Mouse (Mus musculus) neural tube, embryonic 10.5 days (tissue): ENCODE measurements around the gene Nptn.

ENCODE experiments used
- DNase-seq: peaks from one replicate; pipeline ENCODE4 v3.0.0-alpha.2; 2017; ENCODE audit warnings: low spot score; ENCODE audit errors: extremely low spot score

The Nptn gene

DNA sequence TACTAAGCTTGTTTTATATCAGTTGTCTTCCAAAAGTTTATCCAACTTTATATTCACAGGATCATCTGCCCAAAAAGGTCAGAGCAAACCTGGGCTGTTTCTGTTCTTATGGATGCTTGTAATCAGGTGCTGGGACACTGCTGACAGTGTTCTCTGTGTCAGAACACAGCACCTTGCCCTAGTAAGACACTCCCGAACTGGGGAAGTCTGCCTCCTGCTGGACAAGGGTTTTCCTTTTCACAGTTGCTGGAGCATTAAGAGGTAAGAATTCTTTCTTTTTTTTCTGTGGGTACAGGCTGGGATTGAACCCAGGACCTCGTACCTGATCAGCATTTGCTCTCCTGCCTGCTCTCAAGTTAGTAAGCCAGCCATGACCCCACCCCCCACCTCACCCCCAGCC lies 74.4 kb downstream of the Nptn start:
- DNase-seq = no peak

DNA sequence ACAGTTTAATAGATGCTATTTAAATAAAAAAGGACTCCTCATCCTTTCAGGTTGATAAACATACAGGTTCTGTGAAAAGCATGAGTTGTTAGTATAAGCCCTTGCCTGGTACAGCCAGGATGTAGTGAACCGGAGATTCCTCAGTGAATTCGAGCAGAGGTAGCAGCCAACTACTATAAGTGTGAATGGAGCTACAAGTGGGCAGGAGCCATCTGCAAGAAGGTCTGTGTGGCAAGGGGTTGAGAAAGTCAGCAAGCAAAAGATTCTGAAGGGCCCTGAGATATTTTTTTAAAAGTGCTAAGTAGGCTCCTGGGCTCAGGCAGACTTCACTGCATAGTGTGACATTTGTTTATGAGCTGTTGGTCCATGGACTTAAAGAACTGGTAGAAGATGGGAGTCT lies 74.8 kb downstream of the Nptn start:
- no peak for DNase-seq

DNA sequence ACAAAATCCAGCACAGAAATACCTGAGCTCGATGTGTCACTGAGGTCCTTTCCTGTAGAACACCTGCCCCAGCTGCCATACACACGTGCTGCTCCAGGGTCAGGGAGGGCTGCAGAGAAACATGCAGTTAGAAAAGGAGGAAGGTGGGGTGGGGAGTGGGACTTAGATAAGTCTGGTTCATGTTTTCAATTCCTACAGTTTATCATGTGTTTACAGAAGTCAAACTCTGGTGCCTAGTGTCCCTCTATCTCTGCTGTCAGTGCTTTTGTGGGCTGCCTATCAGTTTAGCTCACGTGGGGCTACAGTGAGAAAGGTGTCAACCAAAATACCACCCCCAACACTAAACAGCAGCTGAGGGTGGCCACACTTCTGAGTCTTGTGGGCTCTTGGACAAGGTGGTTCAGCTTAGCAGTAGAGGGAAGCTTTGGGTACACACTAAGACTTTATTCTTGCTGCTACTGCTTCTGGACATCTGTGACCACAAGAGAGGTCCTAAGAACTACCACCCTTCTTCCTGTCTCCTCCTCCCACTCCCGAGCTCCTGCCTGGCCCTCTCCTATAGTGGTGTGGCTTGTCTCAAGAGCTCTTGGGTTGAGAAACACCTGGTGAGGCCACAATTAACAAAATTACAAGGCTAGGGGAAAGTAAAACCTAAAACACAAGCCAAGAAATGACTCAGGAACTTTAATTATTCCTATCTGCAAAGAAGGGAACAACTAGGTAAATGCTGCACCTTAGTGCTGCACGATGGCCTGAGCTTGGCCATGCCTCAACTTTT lies 75.9 kb downstream of the Nptn start:
- no peak for DNase-seq

- no peak for DNase-seq
These were observed 76.7 kb downstream of the Nptn start for GRCm38 (mm10) chr9:58658596-58659309.

- DNase-seq = no peak
These were observed 77.3 kb downstream of the Nptn start for GRCm38 (mm10) chr9:58659331-58659730.

- DNase-seq = no peak
These were observed 77.9 kb downstream of the Nptn start for GRCm38 (mm10) chr9:58659989-58660388.

- no peak for DNase-seq
These were observed 78.6 kb downstream of the Nptn start for GRCm38 (mm10) chr9:58660673-58661072.

GRCm38 (mm10) chr9:58662007-58662406 lies 80.0 kb downstream of the Nptn start:
- DNase-seq = no peak

- DNase-seq = no peak
These were observed 80.8 kb downstream of the Nptn start for GRCm38 (mm10) chr9:58662791-58663190.

DNA sequence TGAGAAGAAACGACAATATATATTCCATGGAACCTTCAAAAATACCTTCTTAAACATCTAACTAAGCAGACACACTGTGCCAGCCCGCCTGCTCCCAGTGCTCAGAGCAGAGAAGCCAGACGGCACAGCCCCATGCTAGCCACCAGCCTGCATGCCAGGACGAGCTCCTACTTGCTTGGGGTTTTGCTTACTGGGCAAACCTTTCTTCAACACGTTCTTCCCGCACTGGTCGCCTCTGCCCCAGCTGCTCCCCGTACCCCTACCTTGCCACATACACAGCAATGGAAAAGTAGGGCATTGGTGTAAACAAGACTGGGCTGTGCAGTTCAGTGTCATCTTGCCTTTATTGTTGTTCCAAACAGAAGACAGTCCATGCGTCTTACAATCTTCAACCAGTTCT lies 83.5 kb downstream of the Nptn start:
- no peak for DNase-seq

- DNase-seq = no peak
These were observed 84.2 kb downstream of the Nptn start for GRCm38 (mm10) chr9:58666191-58666590.

GRCm38 (mm10) chr9:58667244-58667643 lies 85.2 kb downstream of the Nptn start:
- no peak for DNase-seq

DNA sequence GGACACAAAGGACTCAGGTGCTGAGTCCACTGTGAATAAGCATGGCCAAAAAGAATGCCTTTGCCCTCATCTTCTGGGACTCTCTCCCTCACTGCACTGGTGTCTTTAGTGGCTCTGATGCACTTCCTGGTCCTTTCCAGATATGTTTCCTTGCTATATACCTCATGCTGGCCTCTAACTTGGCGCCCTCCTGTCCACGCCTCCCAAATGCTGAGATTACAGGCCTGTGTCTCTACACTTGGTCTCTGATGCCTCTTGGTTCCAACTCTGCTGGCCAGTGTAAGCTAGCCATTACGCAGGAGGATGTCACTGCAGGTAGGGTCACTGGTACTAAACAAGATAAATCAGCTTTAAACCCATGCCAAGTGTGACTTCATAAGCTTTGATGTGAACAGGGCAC lies 86.1 kb downstream of the Nptn start:
- no peak for DNase-seq

GRCm38 (mm10) chr9:58669071-58669470 lies 87.0 kb downstream of the Nptn start:
- no peak for DNase-seq

DNA sequence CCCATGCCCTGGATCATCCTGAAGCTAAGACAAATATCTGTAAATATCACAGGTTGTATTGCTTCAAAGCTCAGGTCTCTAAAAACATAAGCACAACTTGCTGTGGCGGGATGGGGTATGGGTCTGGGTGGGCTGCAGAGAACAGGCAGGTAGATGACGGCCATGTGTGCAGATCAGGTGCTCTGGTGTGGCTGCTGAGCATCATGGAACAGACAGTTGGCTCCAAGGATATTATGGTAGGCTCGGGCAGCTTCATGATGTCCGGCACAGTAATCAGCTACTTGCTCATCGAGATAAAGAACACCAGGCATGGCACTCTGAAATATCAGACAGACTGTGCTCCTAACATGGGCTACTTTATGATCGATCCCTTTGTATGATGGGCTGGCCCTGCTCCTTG lies 87.8 kb downstream of the Nptn start:
- no peak for DNase-seq

GRCm38 (mm10) chr9:58672474-58672873 lies 90.4 kb downstream of the Nptn start:
- no peak for DNase-seq

DNA sequence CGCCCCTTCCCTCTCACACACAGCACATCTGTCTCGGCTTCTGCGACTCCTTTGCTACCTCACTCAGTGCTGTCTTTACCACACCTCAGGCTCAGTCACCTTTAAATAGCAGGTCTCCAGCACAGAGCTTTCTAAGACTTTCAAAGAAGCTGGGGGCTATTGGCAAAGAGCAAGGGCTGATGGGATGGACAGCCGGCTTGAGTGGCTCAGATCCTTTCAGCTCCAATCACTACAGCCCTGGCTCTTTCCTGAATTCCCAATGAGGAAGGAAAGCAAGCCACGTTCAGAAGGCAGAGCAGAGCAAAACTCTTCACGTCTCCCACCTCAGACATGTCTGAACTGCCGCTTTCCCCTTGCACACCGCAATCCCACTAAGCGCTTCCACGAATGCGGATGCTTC lies 92.7 kb downstream of the Nptn start:
- DNase-seq = no peak

- no peak for DNase-seq
These were observed 93.3 kb downstream of the Nptn start for GRCm38 (mm10) chr9:58675371-58675770.

DNA sequence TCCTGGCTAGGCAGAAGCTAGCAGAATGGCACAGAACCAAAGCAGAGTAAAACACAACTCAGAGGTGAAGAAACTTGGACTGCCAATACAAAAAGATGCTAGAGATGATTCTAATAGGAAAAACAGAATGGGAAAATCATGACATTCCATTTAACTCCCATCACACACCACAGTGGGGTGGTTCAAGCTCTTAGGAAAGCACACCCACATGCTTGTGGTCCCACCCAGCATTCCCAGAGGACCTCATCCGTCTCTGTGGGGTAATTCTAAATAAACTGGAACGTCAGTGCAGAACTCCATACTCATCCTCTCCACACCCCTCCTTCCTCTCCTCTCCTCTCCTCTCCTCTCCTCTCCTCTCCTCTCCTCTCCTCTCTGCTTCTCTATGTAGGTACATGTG lies 99.4 kb downstream of the Nptn start:
- no peak for DNase-seq

GRCm38 (mm10) chr9:58682106-58682505 lies 100.1 kb downstream of the Nptn start:
- no peak for DNase-seq

DNA sequence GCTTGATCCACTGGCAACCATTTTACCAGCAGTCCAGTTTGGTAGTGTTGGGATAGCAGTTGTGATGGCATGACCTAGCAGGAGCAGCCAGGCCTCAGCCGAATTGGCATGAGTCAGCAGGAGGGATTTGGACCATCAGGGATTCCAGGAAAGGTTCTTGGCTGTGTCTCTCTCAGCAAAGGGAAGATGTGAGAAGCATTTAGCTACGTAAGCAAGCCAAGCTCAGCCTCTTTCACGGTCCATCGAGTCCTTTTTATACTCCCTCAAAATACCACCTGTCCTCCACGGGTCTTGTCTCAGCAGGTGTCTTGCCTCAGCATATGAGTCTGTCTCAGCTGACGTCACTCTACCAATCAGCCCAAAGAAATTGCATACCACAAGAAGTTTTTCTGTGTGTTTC lies 101.3 kb downstream of the Nptn start:
- DNase-seq = no peak

DNA sequence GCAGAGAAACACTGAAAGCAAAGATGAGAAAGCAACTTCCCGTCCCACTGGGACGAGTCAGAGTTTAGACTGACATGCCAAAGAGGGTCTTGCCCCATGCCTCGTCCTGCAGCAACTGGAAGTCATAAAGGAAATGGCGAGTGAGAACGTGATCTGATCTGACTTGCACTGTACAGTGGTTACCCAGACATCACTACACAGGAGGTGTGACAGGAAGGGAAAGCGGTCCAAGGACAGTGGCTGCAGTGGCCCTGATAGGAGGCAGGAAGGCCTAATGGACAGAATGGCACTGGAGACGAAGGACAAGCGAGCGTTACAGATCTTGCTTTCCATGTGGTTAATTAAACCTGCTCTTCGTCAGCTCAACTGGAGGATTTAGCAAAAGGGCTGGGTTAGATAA lies 103.2 kb downstream of the Nptn start:
- DNase-seq = no peak

- no peak for DNase-seq
These were observed 106.0 kb downstream of the Nptn start for GRCm38 (mm10) chr9:58688076-58688475.
